In the genomic region with DNA sequence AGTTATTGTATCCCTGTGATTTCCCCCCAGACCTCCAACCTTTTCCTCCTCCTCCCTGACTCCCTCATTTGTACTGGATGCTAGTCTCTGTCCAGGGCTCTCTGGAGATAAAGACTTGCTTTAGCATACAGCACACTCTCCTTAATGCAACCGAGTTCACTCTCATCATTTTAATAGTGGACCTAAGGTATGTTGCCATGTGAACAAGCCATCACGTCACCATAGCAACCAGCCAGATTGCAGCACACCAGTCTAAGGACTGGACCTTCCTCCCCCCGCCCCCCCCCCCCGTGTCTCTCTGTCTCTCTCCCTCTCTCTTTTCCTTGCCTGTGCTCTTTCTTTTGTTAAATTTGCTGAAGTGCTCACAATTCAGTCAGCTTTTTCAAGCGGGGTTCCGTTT, we compare ENCODE assay signal across 17 mouse cellular contexts.
DNase-seq lines count a peak whose midpoint lies in the region; ATAC-seq and TF ChIP-seq lines count a peak whose summit lies in the region.
"Had no signal": no experiment of that assay in that cellular context is flagged by ENCODE, and none has a peak within 500 bp of the region (broad histone marks: within the 10 kb centered on the region; RNA-seq: fewer than 3 reads in every experiment).

No protein-coding gene starts in this region.

- peak; percentile 54; the same call in 1 of the 2 replicates for ATAC-seq in hindbrain, embryonic 12.5 days (ENCODE audit: low FRiP score)
- peak; percentile 49; the same call in 1 of the 2 replicates for ATAC-seq in midbrain, embryonic 12.5 days (ENCODE audit: low FRiP score, low read depth)
- no peak for ATAC-seq in stomach, postnatal 0 days (ENCODE audit: low FRiP score, low TSS enrichment)
- ATAC-seq: inflammation-experienced regulatory T-cells, adult 6 months; Patski had no signal

- no peaks in the 10 kb centered on the region; the same call in none of the 2 replicates for H3K27me3 ChIP-seq in hindbrain, embryonic 12.5 days
- H3K27me3 ChIP-seq in midbrain, embryonic 12.5 days: peaks cover 17% of the 10 kb centered on the region; the same call in 1 of the 2 replicates
- no peaks in the 10 kb centered on the region for H3K27me3 ChIP-seq in stomach, postnatal 0 days (ENCODE audit: control insufficient read depth, insufficient read depth, low read length)
- H3K27me3 ChIP-seq: limb, embryonic 13.5 days; liver, embryonic 15.5 days; Patski had no signal

- 53% methylated on average over 6 of the region's 6 CpGs for WGBS in hindbrain, embryonic 12.5 days
- 47% methylated on average over 6 of the region's 6 CpGs for WGBS in midbrain, embryonic 12.5 days
- WGBS in stomach, postnatal 0 days: 60% methylated on average over 5 of the region's 6 CpGs

- DNase-seq in retina, postnatal 1 day: peak; percentile 37
- DNase-seq in retina, embryonic 14.5 days (ENCODE audit: low spot score): no peak
- DNase-seq in stomach, postnatal 0 days (ENCODE audit: low spot score): no peak
- DNase-seq in right cerebral cortex, postnatal 36 days (ENCODE audit: low spot score in 2 of 2): no peak
- DNase-seq in urinary bladder, postnatal 10 days (ENCODE audit: low spot score): no peak
- no peak for DNase-seq in kidney, postnatal 4 days
- DNase-seq: B cell, adult 2 months; cerebellum, adult 11-12 months; kidney, adult 9 months; lung, postnatal 14 days; thymus, postnatal 36 days had no signal

- H3K4me1 ChIP-seq in hindbrain, embryonic 12.5 days: peaks cover 27% of the 10 kb centered on the region
- peaks cover 27% of the 10 kb centered on the region for H3K4me1 ChIP-seq in midbrain, embryonic 12.5 days
- H3K4me1 ChIP-seq in stomach, postnatal 0 days (replicated peaks; ENCODE audit: control insufficient read depth, insufficient read depth): no peaks in the 10 kb centered on the region
- H3K4me1 ChIP-seq: liver, embryonic 15.5 days had no signal

- H3K4me2 ChIP-seq in hindbrain, embryonic 12.5 days (replicated peaks): no peak overlapping the region
- H3K4me2 ChIP-seq in midbrain, embryonic 12.5 days (replicated peaks): no peak overlapping the region
- H3K4me2 ChIP-seq in stomach, postnatal 0 days (replicated peaks; ENCODE audit: low read depth): no peak overlapping the region
- H3K4me2 ChIP-seq: limb, embryonic 13.5 days; liver, embryonic 15.5 days had no signal

- TF ChIP-seq EP300 in stomach, postnatal 0 days (optimal IDR thresholded peaks at IDR 0.05): no peak

- no peak for TF ChIP-seq CTCF in stomach, postnatal 0 days (IDR thresholded peaks at IDR 0.05; ENCODE audit: low read depth)

- no peaks in the 10 kb centered on the region for H3K36me3 ChIP-seq in hindbrain, embryonic 12.5 days
- H3K36me3 ChIP-seq in midbrain, embryonic 12.5 days: no peaks in the 10 kb centered on the region
- no peaks in the 10 kb centered on the region for H3K36me3 ChIP-seq in stomach, postnatal 0 days (ENCODE audit: control insufficient read depth, insufficient read depth, low read length)
- H3K36me3 ChIP-seq: limb, embryonic 13.5 days; liver, embryonic 15.5 days had no signal

- H3K27ac ChIP-seq in hindbrain, embryonic 12.5 days: peak overlapping the region; percentile 86
- H3K27ac ChIP-seq in midbrain, embryonic 12.5 days (replicated peaks): peak overlapping the region; percentile 75
- H3K27ac ChIP-seq in stomach, postnatal 0 days (replicated peaks): no peak overlapping the region
- H3K27ac ChIP-seq: limb, embryonic 13.5 days; liver, embryonic 15.5 days had no signal

- no peak overlapping the region for H3K9ac ChIP-seq in hindbrain, embryonic 12.5 days
- no peak overlapping the region for H3K9ac ChIP-seq in midbrain, embryonic 12.5 days (replicated peaks)
- no peak overlapping the region for H3K9ac ChIP-seq in stomach, postnatal 0 days (ENCODE audit: low read length)
- H3K9ac ChIP-seq: limb, embryonic 13.5 days; liver, embryonic 15.5 days had no signal

- no peaks in the 10 kb centered on the region for H3K9me3 ChIP-seq in hindbrain, embryonic 12.5 days (replicated peaks)
- H3K9me3 ChIP-seq in midbrain, embryonic 12.5 days: no peaks in the 10 kb centered on the region
- no peaks in the 10 kb centered on the region for H3K9me3 ChIP-seq in stomach, postnatal 0 days (ENCODE audit: control insufficient read depth, low read length)
- H3K9me3 ChIP-seq: limb, embryonic 13.5 days; liver, embryonic 15.5 days had no signal

- no peak overlapping the region for H3K4me3 ChIP-seq in hindbrain, embryonic 12.5 days
- no peak overlapping the region for H3K4me3 ChIP-seq in midbrain, embryonic 12.5 days
- H3K4me3 ChIP-seq in stomach, postnatal 0 days (ENCODE audit: low read depth, low read length): no peak overlapping the region
- H3K4me3 ChIP-seq: limb, embryonic 13.5 days; liver, embryonic 15.5 days had no signal
